Comparison of ENCODE assay signal across 12 mouse cellular contexts in the genomic region with DNA sequence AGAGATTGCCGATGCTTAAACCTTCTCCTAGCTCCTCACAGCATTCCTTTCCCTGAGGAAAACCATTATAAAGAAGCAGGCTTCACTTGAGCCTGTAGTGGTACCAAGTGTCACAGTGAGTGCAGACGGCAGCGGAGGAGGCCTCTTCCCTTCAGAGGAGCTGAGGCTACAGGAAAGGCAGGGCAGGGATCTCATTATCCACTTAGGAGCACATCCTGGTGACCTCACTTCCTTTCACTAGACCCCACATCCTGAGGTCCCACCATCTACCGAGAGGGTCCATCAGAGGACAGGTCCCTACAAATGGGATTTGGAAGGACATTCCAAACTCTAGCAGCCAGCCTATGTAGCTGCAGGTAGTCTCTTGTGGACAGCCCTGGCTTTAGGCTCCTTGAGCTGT. TPM values are rescaled to one million over a fixed set of nuclear protein-coding genes. Genes with fewer than 3 reads are reported as not detected.
A peak's percentile ranks its signal among the peaks of the same experiment; 100 is the strongest.
DNase-seq lines count a peak whose midpoint lies in the region; ATAC-seq and TF ChIP-seq lines count a peak whose summit lies in the region.
"Had no signal": no experiment of that assay in that cellular context is flagged by ENCODE, and none has a peak within 500 bp of the region (broad histone marks: within the 10 kb centered on the region; RNA-seq: fewer than 3 reads in every experiment).

No protein-coding gene starts in this region.

- H3K4me1 ChIP-seq in kidney, postnatal 0 days (replicated peaks; ENCODE audit: insufficient read depth, low read length) = peaks cover 32% of the 10 kb centered on the region
- H3K4me1 ChIP-seq in heart, embryonic 14.5 days (ENCODE audit: control insufficient read depth in 2 of 2, insufficient read depth in 2 of 2, low read length in 2 of 2) = peaks cover 38 to 71% of the 10 kb centered on the region in 2 experiments
- H3K4me1 ChIP-seq in limb, embryonic 12.5 days (replicated peaks) = peaks cover 68% of the 10 kb centered on the region
- peaks cover 50% of the 10 kb centered on the region for H3K4me1 ChIP-seq in stomach, embryonic 14.5 days (ENCODE audit: control insufficient read depth, insufficient read depth, low read length)

- no peak overlapping the region for H3K4me3 ChIP-seq in kidney, postnatal 0 days (replicated peaks; ENCODE audit: low read depth, low read length)
- peak overlapping the region in 1 of 2 experiments; percentile 16; a peak in 1 of 4 replicates for H3K4me3 ChIP-seq in heart, embryonic 14.5 days (ENCODE audit: control insufficient read depth in 1 of 2, insufficient read depth in 1 of 2, low read depth in 1 of 2, low read length in 2 of 2)
- peak overlapping the region; percentile 18; the same call in 1 of the 2 replicates for H3K4me3 ChIP-seq in limb, embryonic 12.5 days (replicated peaks)
- 0 out of 2 replicates have a peak overlapping the region, but pooled peaks have one; percentile 3 for H3K4me3 ChIP-seq in stomach, embryonic 14.5 days (ENCODE audit: low read depth, low read length)
- H3K4me3 ChIP-seq: megakaryocyte, embryonic 14.5 days had no signal

- H3K9ac ChIP-seq in kidney, postnatal 0 days (ENCODE audit: low read depth, low read length) = no peak overlapping the region
- peak overlapping the region; percentile 57 for H3K9ac ChIP-seq in heart, embryonic 14.5 days (ENCODE audit: low read length)
- no peak overlapping the region for H3K9ac ChIP-seq in limb, embryonic 12.5 days (replicated peaks)
- H3K9ac ChIP-seq in stomach, embryonic 14.5 days (replicated peaks; ENCODE audit: low read depth, low read length) = no peak overlapping the region

- H3K36me3 ChIP-seq in kidney, postnatal 0 days (ENCODE audit: insufficient read depth, low read length) = 0 out of 2 replicates have a peak, but pooled peaks cover 2% of the 10 kb centered on the region
- H3K36me3 ChIP-seq in heart, embryonic 14.5 days (ENCODE audit: control insufficient read depth, insufficient read depth, low read length) = peaks cover 12% of the 10 kb centered on the region
- peaks cover 34% of the 10 kb centered on the region for H3K36me3 ChIP-seq in limb, embryonic 12.5 days
- H3K36me3 ChIP-seq in stomach, embryonic 14.5 days (ENCODE audit: control insufficient read depth, insufficient read depth, low read length) = peaks cover 11% of the 10 kb centered on the region; the same call in 1 of the 2 replicates

- WGBS in kidney, postnatal 0 days = 38% methylated on average over 4 of the region's 4 CpGs
- whole genome bisulfite sequencing in heart, embryonic 14.5 days = 35% methylated on average over 4 of the region's 4 CpGs
- WGBS in limb, embryonic 12.5 days = 42% methylated on average over 4 of the region's 4 CpGs
- WGBS in stomach, embryonic 14.5 days = 42% methylated on average over 4 of the region's 4 CpGs

- DNase-seq in kidney, postnatal 0 days (ENCODE audit: low spot score) = no peak
- no peak for DNase-seq in kidney, adult 8-10 months
- no peak for DNase-seq in adrenal gland, postnatal 36 days
- DNase-seq in B cell, adult 2 months = no peak
- DNase-seq: adrenal gland, postnatal 14 days; thymus, postnatal 25 days had no signal

- H3K27me3 ChIP-seq in kidney, postnatal 0 days (ENCODE audit: insufficient read depth, low read length) = no peaks in the 10 kb centered on the region
- H3K27me3 ChIP-seq in heart, embryonic 14.5 days (ENCODE audit: control insufficient read depth, insufficient read depth, low read length) = no peaks in the 10 kb centered on the region
- H3K27me3 ChIP-seq in limb, embryonic 12.5 days = no peaks in the 10 kb centered on the region
- no peaks in the 10 kb centered on the region for H3K27me3 ChIP-seq in stomach, embryonic 14.5 days (ENCODE audit: control insufficient read depth, insufficient read depth, low read length)

- H3K4me2 ChIP-seq in kidney, postnatal 0 days (ENCODE audit: low read length) = peak overlapping the region; percentile 34
- H3K4me2 ChIP-seq in heart, embryonic 14.5 days (ENCODE audit: low read length) = peak overlapping the region; percentile 88
- peak overlapping the region; percentile 98 for H3K4me2 ChIP-seq in limb, embryonic 12.5 days
- peak overlapping the region; percentile 58 for H3K4me2 ChIP-seq in stomach, embryonic 14.5 days (replicated peaks; ENCODE audit: low read depth, low read length)

- no peak for TF ChIP-seq CTCF in kidney, postnatal 0 days (IDR thresholded peaks at IDR 0.05; ENCODE audit: low read depth)

- no peak for ATAC-seq in kidney, postnatal 0 days (replicated peaks; ENCODE audit: low FRiP score, low read depth)
- ATAC-seq in heart, embryonic 14.5 days (ENCODE audit: insufficient number of reproducible peaks, insufficient read depth, low FRiP score, low read depth) = no peak
- ATAC-seq in limb, embryonic 12.5 days (ENCODE audit: insufficient number of reproducible peaks, insufficient read depth, low FRiP score, low TSS enrichment, low read depth) = no peak
- no peak for ATAC-seq in stomach, embryonic 14.5 days (ENCODE audit: insufficient number of reproducible peaks, insufficient read depth, low FRiP score, low read depth)

- no peak overlapping the region for H3K27ac ChIP-seq in kidney, postnatal 0 days
- H3K27ac ChIP-seq in heart, embryonic 14.5 days (replicated peaks in 1 of 2; ENCODE audit: control insufficient read depth in 1 of 2, insufficient read depth in 1 of 2, low read depth in 2 of 2, low read length in 2 of 2) = peak overlapping the region; percentile 31 to 64; a peak in 3 of 4 replicates
- no peak overlapping the region for H3K27ac ChIP-seq in limb, embryonic 12.5 days
- no peak overlapping the region for H3K27ac ChIP-seq in stomach, embryonic 14.5 days (ENCODE audit: low read length)

- H3K9me3 ChIP-seq in kidney, postnatal 0 days (replicated peaks; ENCODE audit: low read length) = no peaks in the 10 kb centered on the region
- H3K9me3 ChIP-seq in heart, embryonic 14.5 days (ENCODE audit: control insufficient read depth, low read length) = no peaks in the 10 kb centered on the region
- no peaks in the 10 kb centered on the region for H3K9me3 ChIP-seq in limb, embryonic 12.5 days
- no peaks in the 10 kb centered on the region for H3K9me3 ChIP-seq in stomach, embryonic 14.5 days (ENCODE audit: control insufficient read depth, low read depth, low read length)
- H3K9me3 ChIP-seq: megakaryocyte, embryonic 14.5 days had no signal

RNA-seq across cellular contexts. Expression of a gene that starts 3.8 kb away (rescaled TPM):
- polyA plus RNA-seq in kidney, postnatal 0 days (2015; fragmentation: Nextera tagmentation; extraction: Ambion mirVana) = 8.4 and 8.9 TPM in 2 replicates
- 11.0 and 12.4 TPM in 2 replicates for polyA plus RNA-seq in heart, embryonic 14.5 days (2014; fragmentation: Nextera tagmentation; extraction: Ambion mirVana)
- polyA plus RNA-seq in limb, embryonic 12.5 days (2016; fragmentation: Nextera tagmentation; extraction: Ambion mirVana) = 38.9 and 46.0 TPM in 2 replicates
- 14.2 and 17.2 TPM in 2 replicates for polyA plus RNA-seq in stomach, embryonic 14.5 days (2014; fragmentation: Nextera tagmentation; extraction: Ambion mirVana)
- total RNA-seq in adrenal gland, postnatal 36 days (2021) = 10 to 100 TPM in 1 of 2 experiments, 1 to 10 TPM in 1; 9.4 to 10.7 TPM
- total RNA-seq: MEL had no signal

RNA-seq across cellular contexts. Expression of a gene that starts 26.6 kb away (rescaled TPM):
- polyA plus RNA-seq in kidney, postnatal 0 days (2015; fragmentation: Nextera tagmentation; extraction: Ambion mirVana) = 0.20 and 0.28 TPM in 2 replicates
- polyA plus RNA-seq in heart, embryonic 14.5 days (2014; fragmentation: Nextera tagmentation; extraction: Ambion mirVana) = 0.24 and 0.61 TPM in 2 replicates
- 0.20 and 0.21 TPM in 2 replicates for polyA plus RNA-seq in limb, embryonic 12.5 days (2016; fragmentation: Nextera tagmentation; extraction: Ambion mirVana)
- polyA plus RNA-seq in stomach, embryonic 14.5 days (2014; fragmentation: Nextera tagmentation; extraction: Ambion mirVana) = 0.36 and 0.45 TPM in 2 replicates
- total RNA-seq in adrenal gland, postnatal 36 days (2021) = under 1 TPM in 1 of 2 experiments, not detected in 1; 0.13 TPM
- total RNA-seq: gastrocnemius, adult 8-10 months; MEL had no signal

RNA-seq across cellular contexts. Expression of a gene that starts 27.2 kb away (rescaled TPM):
- 8.1 and 9.8 TPM in 2 replicates for polyA plus RNA-seq in kidney, postnatal 0 days (2015; fragmentation: Nextera tagmentation; extraction: Ambion mirVana)
- 5.7 and 6.1 TPM in 2 replicates for polyA plus RNA-seq in heart, embryonic 14.5 days (2014; fragmentation: Nextera tagmentation; extraction: Ambion mirVana)
- polyA plus RNA-seq in limb, embryonic 12.5 days (2016; fragmentation: Nextera tagmentation; extraction: Ambion mirVana) = 36.9 and 38.8 TPM in 2 replicates
- 10.4 TPM in 2 replicates for polyA plus RNA-seq in stomach, embryonic 14.5 days (2014; fragmentation: Nextera tagmentation; extraction: Ambion mirVana)
- total RNA-seq in adrenal gland, postnatal 36 days (2021) = 10 to 100 TPM; 16.6 to 17.0 TPM

RNA-seq across cellular contexts. Expression of a gene that starts 34.6 kb away (rescaled TPM):
- polyA plus RNA-seq in kidney, postnatal 0 days (2015; fragmentation: Nextera tagmentation; extraction: Ambion mirVana) = 16.8 and 19.7 TPM in 2 replicates
- 7.6 and 11.0 TPM in 2 replicates for polyA plus RNA-seq in heart, embryonic 14.5 days (2014; fragmentation: Nextera tagmentation; extraction: Ambion mirVana)
- 147 and 151 TPM in 2 replicates for polyA plus RNA-seq in limb, embryonic 12.5 days (2016; fragmentation: Nextera tagmentation; extraction: Ambion mirVana)
- polyA plus RNA-seq in stomach, embryonic 14.5 days (2014; fragmentation: Nextera tagmentation; extraction: Ambion mirVana) = 54.9 and 56.6 TPM in 2 replicates
- total RNA-seq in adrenal gland, postnatal 36 days (2021) = 10 to 100 TPM; 19.2 to 26.0 TPM

RNA-seq across cellular contexts. Expression of a gene that starts 42.5 kb away (rescaled TPM):
- 85.3 and 86.0 TPM in 2 replicates for polyA plus RNA-seq in kidney, postnatal 0 days (2015; fragmentation: Nextera tagmentation; extraction: Ambion mirVana)
- 51.6 and 52.1 TPM in 2 replicates for polyA plus RNA-seq in heart, embryonic 14.5 days (2014; fragmentation: Nextera tagmentation; extraction: Ambion mirVana)
- 81.7 and 86.3 TPM in 2 replicates for polyA plus RNA-seq in limb, embryonic 12.5 days (2016; fragmentation: Nextera tagmentation; extraction: Ambion mirVana)
- 64.4 and 71.5 TPM in 2 replicates for polyA plus RNA-seq in stomach, embryonic 14.5 days (2014; fragmentation: Nextera tagmentation; extraction: Ambion mirVana)
- total RNA-seq in adrenal gland, postnatal 36 days (2021) = 10 to 100 TPM; 51.6 to 73.8 TPM

Comparison
In these comparisons a context has a peak if more than half of its experiments do, and no peak if none do; other contexts are left out.
1. H3K27ac ChIP-seq: peak in heart, embryonic 14.5 days (2 of 2); none in kidney, postnatal 0 days (single experiment), limb, embryonic 12.5 days (single experiment) and stomach, embryonic 14.5 days (single experiment).
2. H3K4me2 ChIP-seq: peak in every context shown above with its lines; median percentile 98 in limb, embryonic 12.5 days; 88 in heart, embryonic 14.5 days; 58 in stomach, embryonic 14.5 days; 34 in kidney, postnatal 0 days.